Mouse (Mus musculus): ENCODE results near the gene Csad. TPM values are rescaled to one million over a fixed set of nuclear protein-coding genes. Genes with fewer than 3 reads are reported as not detected.
A peak's percentile ranks its signal among the peaks of the same experiment; 100 is the strongest.

Csad gene
- polyA plus RNA-seq, 1 experiment from 2014 or later: 50.9 TPM

DNA sequence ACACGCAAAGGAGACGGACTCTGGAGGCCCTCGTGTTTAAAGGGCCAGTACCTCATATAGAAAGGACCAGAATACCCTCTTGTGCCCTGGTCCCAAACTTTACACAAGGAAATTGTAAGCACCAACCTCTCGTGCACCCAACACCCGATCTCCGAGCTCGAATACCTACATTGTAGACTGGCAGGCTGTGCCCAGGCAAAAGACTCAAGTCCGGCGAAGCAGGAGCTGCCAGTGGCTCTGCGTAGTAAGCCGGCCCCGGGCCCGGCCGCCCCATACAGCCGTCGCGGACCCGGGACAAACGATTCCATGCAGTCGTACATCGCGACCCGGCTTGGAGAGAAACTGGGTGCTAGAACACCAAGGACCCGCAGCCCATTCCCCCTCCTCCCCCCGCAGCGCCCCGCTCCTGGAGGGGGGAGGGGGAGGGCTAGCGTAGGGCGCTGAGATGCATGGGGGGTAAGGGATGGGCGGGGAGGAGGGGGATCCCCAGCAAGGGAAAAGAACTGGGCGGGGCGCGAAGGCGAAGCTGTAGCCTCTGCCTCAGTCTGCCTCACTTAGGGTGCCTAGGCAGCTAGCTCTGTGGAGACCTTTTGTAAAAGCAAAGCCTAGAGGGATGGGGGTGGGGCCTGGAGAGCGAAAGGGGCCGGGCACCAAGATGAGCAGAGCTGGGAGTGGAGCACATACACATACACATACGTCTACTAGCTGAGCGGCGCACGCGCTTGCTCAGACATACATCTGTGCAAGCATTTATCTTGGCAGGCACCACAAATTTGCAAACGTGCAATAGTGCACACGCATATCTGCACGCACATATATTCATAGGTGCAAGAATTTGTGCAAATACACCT, 41.6 kb upstream of the Csad start:
- peak; percentile 76 for ATAC-seq (ENCODE audit: insufficient read depth, low FRiP score)

DNA sequence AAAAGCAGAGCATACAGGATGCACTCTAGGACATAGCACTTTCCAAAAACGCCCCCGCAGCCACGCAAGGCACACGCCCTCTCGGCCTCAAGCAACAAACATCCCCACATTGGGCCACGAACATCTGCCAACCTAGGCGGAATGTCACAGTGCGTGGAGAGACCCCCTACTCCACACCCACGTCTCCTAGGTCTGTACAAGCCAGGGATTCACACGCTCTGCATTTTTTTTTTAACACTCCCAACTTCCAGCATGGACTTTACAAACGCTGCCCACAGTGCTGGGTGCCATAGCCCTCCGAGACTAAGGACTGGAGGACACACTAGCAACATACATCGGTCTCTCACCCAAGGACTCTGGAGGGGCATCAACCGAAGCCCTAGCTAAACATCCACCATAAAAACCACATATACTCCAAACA, 40.9 kb upstream of the Csad start:
- Histone ChIP-seq H3K27me3 (ENCODE audit: control insufficient read depth, insufficient read depth, low read length) (no peaks in the 10 kb centered on the region), H3K9ac (ENCODE audit: low read length) (peak overlapping the region; percentile 88), H3K9me3 (replicated peaks; ENCODE audit: control insufficient read depth, low read length) (no peaks in the 10 kb centered on the region), H3K27ac (ENCODE audit: low read length) (peak overlapping the region; percentile 99), H3K4me2 (ENCODE audit: low read depth, low read length) (peak overlapping the region; percentile 69), H3K4me1 (ENCODE audit: control insufficient read depth, insufficient read depth, low read length) (peaks cover 53% of the 10 kb centered on the region), H3K4me3 (replicated peaks; ENCODE audit: low read length) (peak overlapping the region; percentile 67), H3K36me3 (ENCODE audit: control insufficient read depth, insufficient read depth, low read length) (0 out of 2 replicates have a peak, but pooled peaks cover 3% of the 10 kb centered on the region)
- 5% methylated on average over 14 of the region's 14 CpGs for WGBS
- ATAC-seq (ENCODE audit: insufficient read depth, low FRiP score): no peak

More for the DNA sequence above, 41.6 kb upstream of the Csad start:
- Histone ChIP-seq H3K4me1 (ENCODE audit: control insufficient read depth, insufficient read depth, low read length) (peaks cover 58% of the 10 kb centered on the region), H3K9ac (ENCODE audit: low read length) (peak overlapping the region; percentile 88), H3K9me3 (replicated peaks; ENCODE audit: control insufficient read depth, low read length) (no peaks in the 10 kb centered on the region), H3K27ac (ENCODE audit: low read length) (peak overlapping the region; percentile 99), H3K36me3 (ENCODE audit: control insufficient read depth, insufficient read depth, low read length) (no peaks in the 10 kb centered on the region), H3K4me2 (ENCODE audit: low read depth, low read length) (peak overlapping the region; percentile 69), H3K4me3 (replicated peaks; ENCODE audit: low read length) (peak overlapping the region; percentile 67), H3K27me3 (ENCODE audit: control insufficient read depth, insufficient read depth, low read length) (no peaks in the 10 kb centered on the region)
- WGBS: under 1% methylated on average over 40 of the region's 44 CpGs

DNA sequence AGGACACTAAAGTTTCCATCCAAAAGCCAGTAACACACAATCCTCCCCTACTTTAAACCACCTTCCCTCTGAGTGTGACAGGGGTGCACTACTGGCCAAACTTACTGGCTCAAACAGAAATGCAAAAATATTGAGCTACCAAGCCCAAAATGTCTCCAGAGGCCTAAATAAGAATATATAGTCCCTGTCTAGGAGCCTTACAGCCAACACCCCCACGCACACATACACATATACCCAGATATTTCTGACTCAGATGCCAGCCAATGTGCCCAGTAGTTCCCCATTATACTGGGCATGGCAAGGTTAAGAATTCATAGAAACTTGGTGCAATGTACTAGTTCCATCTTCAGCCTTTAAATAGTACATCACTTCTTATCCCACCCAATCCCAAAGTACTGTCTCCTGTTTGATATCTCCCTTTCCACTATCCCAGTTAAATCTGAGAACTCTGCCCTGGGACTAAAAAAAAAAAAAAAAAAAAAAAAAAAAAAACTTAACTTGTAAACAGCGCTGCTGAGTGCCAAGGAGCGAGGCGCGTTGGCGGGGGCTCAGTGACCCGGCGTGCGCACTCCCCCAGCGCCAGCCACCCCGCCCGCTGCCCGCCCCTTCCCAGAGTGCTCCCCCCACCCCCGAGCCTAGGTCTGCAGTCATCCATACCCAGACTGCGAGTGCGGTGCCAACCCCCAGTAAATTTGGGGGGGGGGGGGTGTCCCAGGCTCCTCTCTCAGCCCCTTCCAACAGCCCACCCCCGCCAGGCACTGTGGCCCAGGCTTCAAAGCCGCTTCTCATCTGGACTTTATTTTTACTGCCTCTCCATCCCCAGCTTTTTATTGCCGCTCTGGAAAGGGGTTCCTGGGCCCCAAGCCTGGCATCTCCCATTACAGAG, 40.0 kb upstream of the Csad start:
- WGBS: 11% methylated on average over 19 of the region's 19 CpGs

DNA sequence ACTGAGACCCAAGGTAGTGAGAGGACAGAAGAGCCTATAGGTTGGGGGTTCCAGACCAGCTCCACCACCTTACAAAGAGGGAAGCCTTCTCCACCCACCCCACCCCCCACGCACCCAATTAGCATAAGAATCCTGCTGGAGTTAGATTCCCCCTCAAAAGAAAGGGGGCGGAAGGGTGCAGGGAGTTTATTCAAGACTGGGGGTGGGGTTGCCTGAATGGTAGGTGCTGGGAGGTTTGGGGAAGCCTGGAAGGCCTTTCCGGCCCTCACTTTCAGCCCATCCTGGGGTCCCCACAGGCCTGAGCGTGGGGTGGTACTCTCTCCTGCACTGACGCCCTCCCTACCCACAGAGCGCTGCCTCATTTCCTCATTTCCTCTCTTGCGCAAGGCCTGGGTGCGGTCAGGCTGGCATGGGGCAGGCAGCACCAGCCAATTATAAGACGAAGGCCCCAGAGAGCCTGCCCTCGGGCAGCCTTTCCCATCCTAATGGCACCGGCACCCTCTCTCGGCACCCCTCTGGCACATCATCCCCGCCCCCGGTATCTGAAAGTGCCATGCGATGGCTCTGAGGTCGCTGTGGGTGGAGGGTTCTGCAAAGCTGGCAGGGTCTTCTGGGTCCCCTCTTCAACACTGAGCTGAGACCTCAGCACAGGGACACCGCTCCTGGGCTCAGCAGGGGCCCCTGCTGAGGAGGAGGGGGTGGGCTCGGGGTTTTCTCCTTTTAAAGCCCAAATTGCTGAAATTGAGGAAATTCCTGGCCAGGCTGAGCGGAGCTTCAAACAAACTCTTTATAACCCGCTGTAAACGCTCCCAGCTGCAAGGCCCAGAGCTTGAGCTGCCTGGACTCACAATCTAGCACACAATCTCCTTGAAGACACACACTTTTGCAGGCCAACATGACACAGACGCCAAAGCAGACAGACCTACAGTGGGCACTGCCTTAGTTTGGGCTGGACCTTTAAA, 39.0 kb upstream of the Csad start:
- peak overlapping the region; percentile 79 for H3K27ac ChIP-seq (ENCODE audit: low read length)
- H3K4me3 ChIP-seq (replicated peaks; ENCODE audit: low read length): peak overlapping the region; percentile 67
- H3K36me3 ChIP-seq (ENCODE audit: control insufficient read depth, insufficient read depth, low read length): 0 out of 2 replicates have a peak, but pooled peaks cover 4% of the 10 kb centered on the region
- no peaks in the 10 kb centered on the region for H3K9me3 ChIP-seq (replicated peaks; ENCODE audit: control insufficient read depth, low read length)
- H3K4me2 ChIP-seq (ENCODE audit: low read depth, low read length): peak overlapping the region; percentile 69
- no peak for ATAC-seq (ENCODE audit: insufficient read depth, low FRiP score)
- WGBS: 24% methylated on average over 22 of the region's 22 CpGs
- H3K9ac ChIP-seq (ENCODE audit: low read length): peak overlapping the region; percentile 68
- no peaks in the 10 kb centered on the region for H3K27me3 ChIP-seq (ENCODE audit: control insufficient read depth, insufficient read depth, low read length)
- peaks cover 35% of the 10 kb centered on the region for H3K4me1 ChIP-seq (ENCODE audit: control insufficient read depth, insufficient read depth, low read length)

More for the DNA sequence above, 40.0 kb upstream of the Csad start:
- Histone ChIP-seq H3K4me1 (ENCODE audit: control insufficient read depth, insufficient read depth, low read length) (peaks cover 44% of the 10 kb centered on the region), H3K4me2 (ENCODE audit: low read depth, low read length) (peak overlapping the region; percentile 69), H3K9me3 (replicated peaks; ENCODE audit: control insufficient read depth, low read length) (no peaks in the 10 kb centered on the region), H3K27ac (ENCODE audit: low read length) (peak overlapping the region; percentile 99), H3K27me3 (ENCODE audit: control insufficient read depth, insufficient read depth, low read length) (no peaks in the 10 kb centered on the region), H3K9ac (ENCODE audit: low read length) (peak overlapping the region; percentile 88), H3K4me3 (replicated peaks; ENCODE audit: low read length) (peak overlapping the region; percentile 67), H3K36me3 (ENCODE audit: control insufficient read depth, insufficient read depth, low read length) (0 out of 2 replicates have a peak, but pooled peaks cover 4% of the 10 kb centered on the region)
- ATAC-seq (ENCODE audit: insufficient read depth, low FRiP score): no peak

DNA sequence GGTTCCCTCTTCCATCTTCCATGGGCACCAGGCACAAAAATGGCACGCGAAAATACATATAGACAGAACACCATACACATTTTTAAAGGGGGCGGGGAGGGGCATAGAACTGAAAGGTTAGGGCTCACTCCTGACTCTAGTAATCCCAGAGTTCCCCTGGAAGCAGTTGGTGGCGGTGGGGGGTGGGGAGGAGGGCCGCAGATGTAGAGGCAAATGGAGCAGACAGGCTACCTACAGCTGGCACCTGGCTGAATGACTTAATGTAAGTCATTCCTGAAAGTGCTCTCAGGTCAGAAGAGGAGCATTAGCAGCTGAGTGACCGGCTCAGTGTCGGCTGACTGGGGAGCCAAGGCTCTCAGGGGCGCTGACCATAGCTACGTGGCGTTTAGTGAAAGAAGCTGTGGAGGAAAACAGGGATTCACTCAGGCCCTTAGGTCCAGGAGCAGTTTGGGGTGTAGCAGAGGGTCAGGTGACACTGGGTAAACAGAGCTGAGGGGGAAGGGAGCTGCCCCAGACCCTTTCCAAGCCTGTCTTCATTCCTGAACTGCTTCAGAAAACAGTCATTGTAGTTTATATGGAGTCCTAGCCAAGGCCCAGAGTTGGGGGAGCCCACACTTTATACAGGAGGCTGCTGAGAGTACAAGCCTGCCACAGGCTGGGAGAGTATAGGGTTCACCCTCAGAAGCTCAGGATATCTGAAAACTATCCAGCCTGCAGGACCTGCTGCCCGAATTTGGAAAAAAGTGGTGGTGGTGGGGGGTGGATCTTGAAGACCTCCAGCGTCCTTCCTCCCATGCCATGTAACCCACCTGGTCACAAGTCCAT, 38.1 kb upstream of the Csad start:
- H3K4me2 ChIP-seq (ENCODE audit: low read depth, low read length): peak overlapping the region; percentile 69
- peak overlapping the region; percentile 79 for H3K27ac ChIP-seq (ENCODE audit: low read length)
- peak overlapping the region; percentile 68 for H3K9ac ChIP-seq (ENCODE audit: low read length)
- H3K27me3 ChIP-seq (ENCODE audit: control insufficient read depth, insufficient read depth, low read length): no peaks in the 10 kb centered on the region
- peaks cover 32% of the 10 kb centered on the region for H3K4me1 ChIP-seq (ENCODE audit: control insufficient read depth, insufficient read depth, low read length)
- WGBS: 45% methylated on average over 12 of the region's 12 CpGs
- no peak for ATAC-seq (ENCODE audit: insufficient read depth, low FRiP score)
- 0 out of 2 replicates have a peak, but pooled peaks cover 4% of the 10 kb centered on the region for H3K36me3 ChIP-seq (ENCODE audit: control insufficient read depth, insufficient read depth, low read length)
- no peak overlapping the region for H3K4me3 ChIP-seq (replicated peaks; ENCODE audit: low read length)
- no peaks in the 10 kb centered on the region for H3K9me3 ChIP-seq (replicated peaks; ENCODE audit: control insufficient read depth, low read length)

DNA sequence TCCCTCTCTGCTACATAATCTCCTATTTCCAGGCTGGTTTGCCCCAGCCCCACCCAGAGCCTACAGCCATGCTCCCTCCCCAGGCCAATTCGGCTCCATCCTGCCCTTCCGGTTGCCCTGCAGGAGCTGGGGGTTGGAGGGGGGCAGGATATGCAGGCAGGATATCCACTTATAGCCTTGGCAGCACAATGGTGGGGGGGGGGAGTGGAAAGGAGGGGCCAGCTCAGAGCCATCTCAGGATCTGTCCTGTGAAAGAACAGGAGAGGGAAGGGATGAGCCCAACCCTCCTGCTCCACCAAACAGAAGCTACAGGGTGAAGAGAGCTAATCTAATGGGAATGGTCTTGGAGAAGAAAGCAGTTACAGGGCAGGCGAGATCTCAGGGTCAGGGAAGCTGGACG, 36.1 kb upstream of the Csad start:
- peaks cover 39% of the 10 kb centered on the region for H3K4me1 ChIP-seq (ENCODE audit: control insufficient read depth, insufficient read depth, low read length)
- no peak for ATAC-seq (ENCODE audit: insufficient read depth, low FRiP score)
- 76% methylated on average over 4 of the region's 4 CpGs for WGBS
- H3K9ac ChIP-seq (ENCODE audit: low read length): no peak overlapping the region
- 0 out of 2 replicates have a peak overlapping the region, but pooled peaks have one; percentile 23 for H3K27ac ChIP-seq (ENCODE audit: low read length)
- no peaks in the 10 kb centered on the region for H3K9me3 ChIP-seq (replicated peaks; ENCODE audit: control insufficient read depth, low read length)
- H3K4me3 ChIP-seq (replicated peaks; ENCODE audit: low read length): no peak overlapping the region
- H3K36me3 ChIP-seq (ENCODE audit: control insufficient read depth, insufficient read depth, low read length): 0 out of 2 replicates have a peak, but pooled peaks cover 4% of the 10 kb centered on the region
- H3K4me2 ChIP-seq (ENCODE audit: low read depth, low read length): no peak overlapping the region
- H3K27me3 ChIP-seq (ENCODE audit: control insufficient read depth, insufficient read depth, low read length): no peaks in the 10 kb centered on the region

DNA sequence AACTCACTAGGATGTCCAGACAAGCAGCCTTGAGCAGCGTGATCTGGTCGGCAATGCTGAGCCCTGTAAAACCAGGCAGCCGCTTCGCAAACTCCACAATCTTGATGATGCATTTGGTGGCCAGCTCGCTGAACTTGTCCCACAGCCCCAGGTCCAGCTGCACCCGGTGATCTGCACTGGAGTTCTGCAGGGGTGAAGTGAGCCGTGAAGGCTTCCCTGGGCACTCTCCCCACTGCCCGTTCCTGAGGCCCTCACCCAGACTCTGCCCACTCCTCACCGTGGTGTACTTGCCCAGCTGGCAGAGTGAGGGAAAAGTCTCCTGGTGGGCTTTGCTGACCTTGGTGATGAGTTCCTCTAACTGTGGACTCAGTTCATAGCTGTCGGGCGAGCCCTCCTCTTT, 35.3 kb upstream of the Csad start:
- peaks cover 39% of the 10 kb centered on the region for H3K4me1 ChIP-seq (ENCODE audit: control insufficient read depth, insufficient read depth, low read length)
- H3K4me3 ChIP-seq (replicated peaks; ENCODE audit: low read length): no peak overlapping the region
- no peaks in the 10 kb centered on the region for H3K9me3 ChIP-seq (replicated peaks; ENCODE audit: control insufficient read depth, low read length)
- H3K27ac ChIP-seq (ENCODE audit: low read length): peak overlapping the region; percentile 9; the same call in 1 of the 2 replicates
- no peaks in the 10 kb centered on the region for H3K27me3 ChIP-seq (ENCODE audit: control insufficient read depth, insufficient read depth, low read length)
- WGBS: 73% methylated on average over 11 of the region's 11 CpGs
- H3K4me2 ChIP-seq (ENCODE audit: low read depth, low read length): no peak overlapping the region
- 0 out of 2 replicates have a peak, but pooled peaks cover 4% of the 10 kb centered on the region for H3K36me3 ChIP-seq (ENCODE audit: control insufficient read depth, insufficient read depth, low read length)
- no peak for ATAC-seq (ENCODE audit: insufficient read depth, low FRiP score)
- H3K9ac ChIP-seq (ENCODE audit: low read length): no peak overlapping the region

DNA sequence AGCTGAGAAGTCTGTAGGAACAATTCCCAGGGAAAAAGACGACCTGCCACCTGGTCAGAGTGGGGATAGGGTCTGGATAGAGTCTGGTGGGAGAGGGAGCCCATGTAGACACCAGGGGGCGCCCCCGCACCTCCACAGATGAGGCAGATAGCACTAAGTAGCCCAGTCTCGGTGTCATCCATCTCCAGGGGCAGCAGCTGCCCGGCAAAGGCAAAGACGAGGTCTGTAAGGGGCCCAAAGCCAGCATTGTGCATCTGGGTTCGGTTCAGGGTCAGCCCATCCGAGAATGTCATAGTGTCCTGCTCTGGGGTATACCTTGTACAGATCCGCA, 34.7 kb upstream of the Csad start:
- Histone ChIP-seq H3K27ac (ENCODE audit: low read length) (no peak overlapping the region), H3K4me3 (replicated peaks; ENCODE audit: low read length) (no peak overlapping the region), H3K36me3 (ENCODE audit: control insufficient read depth, insufficient read depth, low read length) (0 out of 2 replicates have a peak, but pooled peaks cover 4% of the 10 kb centered on the region), H3K27me3 (ENCODE audit: control insufficient read depth, insufficient read depth, low read length) (no peaks in the 10 kb centered on the region), H3K9ac (ENCODE audit: low read length) (no peak overlapping the region), H3K4me1 (ENCODE audit: control insufficient read depth, insufficient read depth, low read length) (peaks cover 39% of the 10 kb centered on the region), H3K4me2 (ENCODE audit: low read depth, low read length) (no peak overlapping the region), H3K9me3 (replicated peaks; ENCODE audit: control insufficient read depth, low read length) (no peaks in the 10 kb centered on the region)
- ATAC-seq (ENCODE audit: insufficient read depth, low FRiP score): no peak
- 12% methylated on average over 9 of the region's 9 CpGs for WGBS

Measured in stomach, embryonic 16.5 days (tissue).